Mouse (Mus musculus) gastrocnemius, adult 2 months (tissue): ENCODE measurements around the gene Umodl1. TPM values are rescaled to one million over a fixed set of nuclear protein-coding genes. Genes with fewer than 3 reads are reported as not detected.
A peak's percentile ranks its signal among the peaks of the same experiment; 100 is the strongest.

Experiments
- DNase-seq: peaks from one replicate; pipeline ENCODE4 v3.0.0; 2022
- H3K27ac ChIP-seq: fragments of 200-600 bp; 2 replicates; pipeline ENCODE4 v1.8.1; 2022; ENCODE audit warnings: mild to moderate bottlenecking
- H3K4me3 ChIP-seq: fragments of 200-600 bp; 2 replicates; pipeline ENCODE4 v1.8.1; 2022; ENCODE audit warnings: mild to moderate bottlenecking, moderate library complexity
- CTCF ChIP-seq: fragments of 200-600 bp; IDR thresholded peaks from 2 replicates; pipeline ENCODE4 v1.8.1; 2022; ENCODE audit warnings: antibody characterized with exemption, mild to moderate bottlenecking, moderate library complexity
- intact Hi-C: fragments of 180-260 bp; cut with DNase I; formaldehyde crosslinking; loops from one replicate; pipeline ENCODE4 v1.15.1; 2025
- long read RNA-seq, 2 experiments: library from polyadenylated mRNA; stranded (forward); transcript quantifications; one replicate each; pipeline ENCODE4 v2.0.0; 2021
- total RNA-seq, 2 experiments: library from RNA; stranded (reverse); gene quantifications; 2 replicates each; pipeline ENCODE4 v1.2.3; 2021

Gene Umodl1
- total RNA-seq, result not detected
- long read RNA-seq, experiment 1, result 0 reads
- long read RNA-seq, experiment 2, result 0 reads

GRCm38 (mm10) chr17:30954340-30954739 is at the start of gene Umodl1:
TSS of gene Umodl1 (plus strand) at chr17:30954640.
- Histone ChIP-seq H3K4me3 (no peak within 1 kb of the TSS), H3K27ac (no peak within 1 kb of the TSS)
- no peak for DNase-seq
- no peak for TF ChIP-seq CTCF
- intact Hi-C loops, result no loop called here

- Histone ChIP-seq H3K4me3 (no peak overlapping the region), H3K27ac (no peak overlapping the region)
- intact Hi-C loops, result no loop called here
- TF ChIP-seq CTCF, result no peak
- no peak for DNase-seq
Measured at GRCm38 (mm10) chr17:30907577-30907976, 46.9 kb upstream of the Umodl1 start.

DNA sequence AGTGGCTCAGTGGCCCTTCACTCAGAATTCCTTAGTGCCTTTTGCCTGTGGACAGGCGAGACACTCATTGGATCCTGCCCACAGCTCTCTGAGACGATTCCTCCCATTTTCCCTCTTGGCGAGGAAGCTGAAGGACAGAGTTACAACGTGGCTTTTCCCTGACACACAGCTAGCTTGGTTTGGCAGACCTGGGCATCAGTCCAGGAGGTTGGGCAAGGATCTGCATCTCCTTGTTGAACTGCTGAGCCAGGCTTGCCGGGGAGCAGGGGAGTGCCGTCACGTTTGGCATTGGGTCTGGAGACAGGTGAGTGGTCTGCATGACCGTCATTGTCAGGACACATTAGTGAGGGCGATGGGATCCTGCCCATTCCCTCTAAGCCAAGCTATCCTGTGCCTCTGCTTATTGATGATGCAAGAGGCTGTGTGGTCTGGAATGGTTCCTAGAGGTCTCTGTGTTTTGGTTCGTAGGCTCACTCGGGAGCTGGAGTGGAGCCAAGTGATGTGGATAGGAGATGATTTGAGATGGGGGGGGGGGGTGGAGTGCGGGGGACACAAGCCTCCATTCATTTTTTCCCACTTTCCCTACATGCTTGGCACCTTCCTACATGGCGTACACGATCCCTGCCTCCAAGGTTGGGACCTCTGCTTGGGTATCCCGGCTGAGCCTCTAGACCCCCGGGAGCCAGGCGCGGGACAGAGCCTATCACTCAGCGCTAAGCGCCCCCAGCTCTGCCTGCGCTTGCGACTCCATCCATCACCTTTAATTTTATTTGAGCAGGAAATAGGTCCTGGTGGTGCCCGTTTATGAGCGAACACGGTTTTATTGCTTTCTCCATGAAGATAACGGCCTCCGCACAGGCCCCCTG is 43.3 kb upstream of the Umodl1 start:
- DNase-seq, result peak; percentile 52
- Histone ChIP-seq H3K27ac (no peak overlapping the region), H3K4me3 (no peak overlapping the region)
- intact Hi-C loops, result no loop called here
- TF ChIP-seq CTCF, result no peak

DNA sequence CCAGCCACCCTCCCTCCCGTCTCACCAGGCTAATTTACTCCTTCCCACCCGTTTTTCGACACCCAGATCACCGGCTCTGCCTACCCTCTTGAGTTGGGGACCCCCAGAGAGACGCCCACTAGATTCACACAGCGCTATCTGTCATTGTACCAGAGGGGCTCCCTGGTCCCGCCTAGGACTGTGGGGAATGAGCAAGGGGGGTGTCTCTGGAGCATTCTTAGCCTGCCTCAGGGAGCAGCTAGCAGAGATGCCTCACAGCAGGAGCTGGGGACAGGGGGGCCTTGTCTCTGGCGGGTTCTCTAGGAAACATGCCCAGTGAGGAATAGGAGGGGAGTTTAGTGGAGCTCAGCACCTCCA is 42.7 kb upstream of the Umodl1 start:
- H3K4me3 ChIP-seq, result no peak overlapping the region
- no peak for DNase-seq
- intact Hi-C loops, result no loop called here
- H3K27ac ChIP-seq, result no peak overlapping the region
- no peak for TF ChIP-seq CTCF

GRCm38 (mm10) chr17:30912536-30912935 is 41.9 kb upstream of the Umodl1 start:
- Histone ChIP-seq H3K4me3 (no peak overlapping the region), H3K27ac (no peak overlapping the region)
- DNase-seq, result no peak
- no peak for TF ChIP-seq CTCF
- intact Hi-C loops, result no loop called here

- Histone ChIP-seq H3K27ac (no peak overlapping the region), H3K4me3 (no peak overlapping the region)
- no peak for DNase-seq
- intact Hi-C loops, result no loop called here
- TF ChIP-seq CTCF, result no peak
Measured at GRCm38 (mm10) chr17:30914264-30914663, 40.2 kb upstream of the Umodl1 start.

DNA sequence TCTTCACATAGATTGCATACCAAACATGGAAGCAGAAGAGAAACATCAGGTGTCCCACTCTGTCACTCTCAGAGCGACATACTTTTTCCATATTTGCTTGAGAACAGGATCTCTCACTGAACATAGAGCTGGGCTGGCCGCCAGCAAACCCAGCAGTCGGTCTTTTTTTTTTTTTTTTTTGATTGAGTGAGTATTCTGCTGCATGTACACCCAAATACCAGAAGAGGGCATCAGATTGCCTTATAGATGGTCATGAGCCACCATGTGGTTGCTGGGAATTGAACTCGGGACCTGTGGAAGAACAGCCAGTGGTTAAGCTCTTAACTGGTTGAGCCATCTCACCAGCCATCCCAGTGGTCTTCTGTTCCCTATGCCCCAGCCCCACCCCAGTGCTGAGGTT is 30.9 kb upstream of the Umodl1 start:
- intact Hi-C loops, result no loop called here

DNA sequence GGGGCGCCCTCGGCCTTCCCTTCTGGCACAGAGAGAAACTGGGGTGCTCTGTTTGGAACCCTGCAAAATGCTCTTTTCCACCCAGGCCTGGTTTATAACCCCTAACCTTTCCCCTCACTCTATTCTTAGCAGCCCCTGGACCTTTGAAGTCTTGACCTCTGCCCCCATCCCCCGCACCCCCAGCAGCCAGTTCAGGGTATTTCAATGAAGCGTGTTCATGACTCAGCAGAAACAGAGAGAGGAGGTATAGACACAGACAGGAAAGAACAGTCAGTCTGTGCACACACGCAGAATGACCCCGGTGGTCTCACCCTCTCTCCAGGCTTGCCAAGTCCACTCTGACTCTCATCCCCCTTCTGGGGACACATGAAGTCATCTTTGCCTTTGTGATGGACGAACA is 23.6 kb upstream of the Umodl1 start:
- H3K4me3 ChIP-seq, result no peak overlapping the region
- no peak for DNase-seq
- intact Hi-C loops, result no loop called here
- no peak overlapping the region for H3K27ac ChIP-seq
- no peak for TF ChIP-seq CTCF

More for the DNA sequence above, 30.9 kb upstream of the Umodl1 start:
- TF ChIP-seq CTCF, result no peak
- no peak overlapping the region for H3K27ac ChIP-seq
- H3K4me3 ChIP-seq, result no peak overlapping the region
- DNase-seq, result no peak

GRCm38 (mm10) chr17:30932836-30933235 is 21.6 kb upstream of the Umodl1 start:
- DNase-seq, result no peak
- Histone ChIP-seq H3K4me3 (no peak overlapping the region), H3K27ac (no peak overlapping the region)
- intact Hi-C loops, result no loop called here
- TF ChIP-seq CTCF, result no peak

DNA sequence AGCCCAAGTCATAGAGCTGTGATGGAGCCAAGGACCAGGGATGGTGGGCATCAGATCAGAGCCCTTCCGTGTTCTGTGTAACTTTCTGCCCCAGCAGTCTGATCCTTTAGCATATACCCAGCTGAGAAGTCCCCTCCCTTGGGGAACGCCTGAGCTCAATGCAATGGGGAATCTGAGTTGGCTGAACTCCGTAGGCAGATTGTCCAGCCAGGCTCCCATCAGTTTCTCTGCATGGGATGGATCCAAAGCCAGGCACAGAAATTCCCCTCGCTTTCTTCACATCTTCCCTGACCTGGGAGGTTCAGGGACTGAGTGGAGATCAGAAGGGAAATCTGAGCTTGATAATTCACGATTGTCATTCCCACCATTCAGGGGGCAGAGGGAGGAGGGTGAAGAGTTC is 19.1 kb upstream of the Umodl1 start:
- no peak overlapping the region for H3K4me3 ChIP-seq
- intact Hi-C loops, result no loop called here
- no peak for DNase-seq
- no peak overlapping the region for H3K27ac ChIP-seq
- TF ChIP-seq CTCF, result no peak

DNA sequence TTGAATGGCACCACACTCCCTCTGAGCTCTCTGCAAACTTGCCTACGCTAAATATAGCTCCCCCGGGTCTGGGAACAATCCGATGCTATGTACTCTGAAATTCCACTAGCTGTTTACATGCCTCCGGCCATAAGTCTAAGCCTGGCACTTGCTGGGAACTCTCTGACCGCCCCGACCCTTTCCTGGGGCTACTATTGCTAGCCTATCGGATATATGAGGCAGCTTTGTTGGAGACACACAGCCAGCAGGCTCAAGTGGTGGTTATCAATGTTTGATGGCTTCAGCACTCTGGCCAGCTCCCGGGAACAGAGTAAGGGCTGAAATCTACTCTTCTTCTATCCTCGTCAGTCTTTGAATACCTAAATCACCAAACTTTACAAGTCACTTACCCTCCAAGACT is 15.9 kb upstream of the Umodl1 start:
- H3K4me3 ChIP-seq, result no peak overlapping the region
- intact Hi-C loops, result no loop called here
- DNase-seq, result no peak
- no peak overlapping the region for H3K27ac ChIP-seq
- no peak for TF ChIP-seq CTCF

- intact Hi-C loops, result no loop called here
- Histone ChIP-seq H3K27ac (no peak overlapping the region), H3K4me3 (no peak overlapping the region)
- no peak for DNase-seq
- no peak for TF ChIP-seq CTCF
Measured at GRCm38 (mm10) chr17:30948382-30948781, 6.1 kb upstream of the Umodl1 start.

GRCm38 (mm10) chr17:30950780-30951179 is 3.7 kb upstream of the Umodl1 start:
- intact Hi-C loops, result loop anchor here (2.0 kb wide), 1 partner anchor 204 kb away; no protein-coding TSS in a partner anchor
- Histone ChIP-seq H3K27ac (no peak overlapping the region), H3K4me3 (no peak overlapping the region)
- TF ChIP-seq CTCF, result peak; percentile 85
- DNase-seq, result peak; percentile 61

GRCm38 (mm10) chr17:30951600-30951999 is 2.8 kb upstream of the Umodl1 start:
- no peak for TF ChIP-seq CTCF
- H3K4me3 ChIP-seq, result no peak overlapping the region
- no peak for DNase-seq
- H3K27ac ChIP-seq, result no peak overlapping the region
- intact Hi-C loops, result loop anchor here (2.0 kb wide), 1 partner anchor 205 kb away; no protein-coding TSS in a partner anchor
